Mouse (Mus musculus): ENCODE measurements at regions not wholly inside any gene's neighbourhood (a gene's known extent, or its start where the extent isn't known, plus 50 kb on each side); places are given as distances from the start of the nearest gene placed in this dataset.

DNA sequence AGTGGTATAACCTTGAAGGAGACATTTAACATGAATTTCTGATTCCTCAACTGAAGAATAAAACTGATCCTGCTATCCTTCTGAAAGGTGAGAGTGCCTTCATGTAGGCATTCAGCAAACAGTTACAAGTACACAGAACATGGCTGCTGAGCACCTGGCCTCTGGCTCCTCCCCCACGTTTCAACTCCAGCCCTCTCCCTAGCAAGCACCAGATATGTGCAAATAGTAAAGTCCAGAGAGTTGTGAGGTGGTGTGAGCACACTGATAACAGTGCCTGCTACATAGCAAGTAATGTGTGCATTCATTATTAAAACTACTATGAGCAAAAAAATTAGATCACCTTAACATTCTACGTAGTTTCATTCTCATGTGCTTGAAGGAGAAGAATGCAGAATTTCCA lies 181.4 kb upstream of the 2610301B20Rik start:
- TF ChIP-seq CTCF (IDR thresholded peaks at IDR 0.05; ENCODE audit: insufficient read depth, low read length) (no peak), POLR2A (IDR thresholded peaks at IDR 0.05; ENCODE audit: borderline replicate concordance, extremely low read depth, low read depth, low read length) (no peak)

All from lung, adult 2 months (tissue).